Mouse (Mus musculus): Measurements from ENCODE around the gene Tmem223. TPM values are rescaled to one million over a fixed set of nuclear protein-coding genes. Genes with fewer than 3 reads are reported as not detected.
"Not testable (repeated sequence)": the region's sequence is repeated elsewhere in the genome, so short reads cannot be mapped to it uniquely, and the experiment has no call there.

Tmem223 gene
- 10.2 to 19.0 TPM (median 12.6 TPM) in 3 replicates for total RNA-seq (2017)

GRCm38 (mm10) chr19:8770567-8771270 is at the start of gene Tmem223:
Gene Tmem223 (plus strand): TSS chr19:8770996.
- peak; percentile 72 for ATAC-seq (replicated peaks; ENCODE audit: insufficient number of reproducible peaks, low FRiP score, low TSS enrichment, poor library complexity, severe bottlenecking)

DNA sequence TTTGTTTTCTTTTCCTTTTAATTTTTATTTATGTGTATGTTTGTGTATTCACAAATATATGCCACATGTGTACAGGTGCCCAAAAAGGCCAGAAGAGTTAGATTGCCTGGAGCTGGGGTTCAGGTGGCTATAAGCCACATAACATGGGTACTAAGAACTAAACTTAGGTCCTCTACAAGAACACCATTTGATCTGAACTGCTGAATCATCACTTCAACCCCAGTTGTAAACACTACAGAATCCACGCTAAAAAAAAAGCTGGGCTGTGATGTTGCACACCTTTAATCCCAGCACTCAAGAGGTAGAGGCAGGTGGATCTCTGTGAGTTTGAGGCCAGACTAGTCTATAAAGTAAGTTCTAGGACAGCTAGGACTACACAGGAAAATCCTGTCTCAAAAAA is 49.4 kb upstream of the Tmem223 start:
- no peak for ATAC-seq (replicated peaks; ENCODE audit: insufficient number of reproducible peaks, low FRiP score, low TSS enrichment, poor library complexity, severe bottlenecking)

DNA sequence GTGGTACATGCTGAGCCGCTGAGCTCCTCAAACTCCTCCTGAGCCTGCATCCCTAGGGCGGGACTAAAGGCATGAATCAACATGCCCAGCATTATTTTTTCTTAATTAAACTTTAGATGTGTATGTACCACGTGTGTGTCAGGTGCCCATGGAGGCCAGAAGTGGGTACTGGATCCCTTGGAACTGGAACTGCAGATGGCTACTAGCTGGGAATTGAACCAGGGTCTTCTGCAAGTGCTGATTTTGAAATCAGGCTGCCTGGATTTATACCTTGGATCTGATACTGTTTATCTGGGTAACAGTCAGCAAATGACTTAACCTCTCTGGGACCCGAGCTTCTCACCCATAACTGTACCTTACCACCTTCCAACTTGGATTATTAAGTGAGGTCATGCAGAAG is 48.8 kb upstream of the Tmem223 start:
- ATAC-seq (replicated peaks; ENCODE audit: insufficient number of reproducible peaks, low FRiP score, low TSS enrichment, poor library complexity, severe bottlenecking), result no peak

DNA sequence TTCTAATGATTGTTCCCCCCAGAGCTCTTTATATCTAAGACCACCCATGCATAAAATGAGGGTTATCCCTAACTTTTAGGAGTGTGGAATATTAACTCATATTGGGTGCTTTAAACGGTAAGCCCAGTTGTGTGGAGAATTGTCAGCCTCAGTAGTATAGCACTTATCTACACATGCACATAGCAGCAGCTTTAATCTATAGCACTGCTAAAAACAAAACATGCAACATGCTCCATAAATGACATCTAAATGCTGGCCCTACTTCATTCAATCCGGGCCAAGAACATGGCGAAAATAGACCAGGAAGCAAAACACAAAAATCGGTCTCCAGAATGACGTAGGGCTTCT is 48.3 kb upstream of the Tmem223 start:
- ATAC-seq (replicated peaks; ENCODE audit: insufficient number of reproducible peaks, low FRiP score, low TSS enrichment, poor library complexity, severe bottlenecking), result no peak

- ATAC-seq (replicated peaks; ENCODE audit: insufficient number of reproducible peaks, low FRiP score, low TSS enrichment, poor library complexity, severe bottlenecking), result peak; percentile 93
These were observed 47.8 kb upstream of the Tmem223 start, which contains the start of gene Slc3a2 for GRCm38 (mm10) chr19:8722907-8723573. Gene Slc3a2 (minus strand): TSS chr19:8723369.

GRCm38 (mm10) chr19:8723574-8724346 is 47.0 kb upstream of the Tmem223 start:
- no peak for ATAC-seq (replicated peaks; ENCODE audit: insufficient number of reproducible peaks, low FRiP score, low TSS enrichment, poor library complexity, severe bottlenecking)

DNA sequence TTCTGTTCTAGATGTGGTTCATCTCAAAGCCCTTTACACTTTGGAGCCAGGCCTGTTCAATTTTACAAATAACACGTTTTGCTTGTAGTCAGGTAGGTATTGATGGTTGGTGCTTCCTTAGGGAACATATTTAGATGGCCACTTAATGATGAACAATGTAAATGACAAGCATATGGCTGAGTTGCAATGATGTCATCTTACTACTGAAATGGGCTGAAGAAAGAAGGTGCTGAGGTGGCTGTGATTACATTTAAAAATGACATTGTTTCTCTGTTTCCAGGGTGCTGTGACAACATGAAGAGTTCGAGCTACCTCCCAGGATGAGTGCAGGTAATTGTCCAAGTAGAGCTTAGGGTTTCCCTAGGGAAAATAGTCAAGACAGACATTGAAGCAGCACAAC is 46.4 kb upstream of the Tmem223 start:
- no peak for ATAC-seq (replicated peaks; ENCODE audit: insufficient number of reproducible peaks, low FRiP score, low TSS enrichment, poor library complexity, severe bottlenecking)

DNA sequence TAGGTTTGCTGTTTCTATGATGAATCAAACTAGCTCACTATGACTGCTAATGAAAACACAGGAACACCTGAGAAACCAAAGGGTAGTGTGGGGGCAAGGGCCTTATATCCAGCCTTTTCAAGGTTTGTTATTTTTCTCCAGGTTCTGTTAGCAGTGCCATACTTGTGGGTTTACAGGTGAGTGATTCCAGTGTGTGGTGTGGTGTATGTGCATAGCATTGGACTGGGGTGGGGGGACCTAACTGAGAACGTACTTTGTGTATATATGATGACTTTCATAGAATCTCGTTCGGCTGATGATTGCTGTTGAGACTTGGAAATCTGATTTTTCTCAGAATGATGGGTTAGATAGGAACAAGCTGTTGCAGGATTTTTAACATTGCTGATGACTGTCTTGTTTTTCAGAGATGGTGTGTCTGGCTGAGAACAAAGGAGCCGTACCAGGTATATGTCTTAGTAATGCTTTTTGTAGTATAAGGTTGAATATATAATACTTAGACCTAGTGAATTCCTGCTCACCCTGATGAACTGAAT is 45.6 kb upstream of the Tmem223 start:
- ATAC-seq (replicated peaks; ENCODE audit: insufficient number of reproducible peaks, low FRiP score, low TSS enrichment, poor library complexity, severe bottlenecking), result no peak

DNA sequence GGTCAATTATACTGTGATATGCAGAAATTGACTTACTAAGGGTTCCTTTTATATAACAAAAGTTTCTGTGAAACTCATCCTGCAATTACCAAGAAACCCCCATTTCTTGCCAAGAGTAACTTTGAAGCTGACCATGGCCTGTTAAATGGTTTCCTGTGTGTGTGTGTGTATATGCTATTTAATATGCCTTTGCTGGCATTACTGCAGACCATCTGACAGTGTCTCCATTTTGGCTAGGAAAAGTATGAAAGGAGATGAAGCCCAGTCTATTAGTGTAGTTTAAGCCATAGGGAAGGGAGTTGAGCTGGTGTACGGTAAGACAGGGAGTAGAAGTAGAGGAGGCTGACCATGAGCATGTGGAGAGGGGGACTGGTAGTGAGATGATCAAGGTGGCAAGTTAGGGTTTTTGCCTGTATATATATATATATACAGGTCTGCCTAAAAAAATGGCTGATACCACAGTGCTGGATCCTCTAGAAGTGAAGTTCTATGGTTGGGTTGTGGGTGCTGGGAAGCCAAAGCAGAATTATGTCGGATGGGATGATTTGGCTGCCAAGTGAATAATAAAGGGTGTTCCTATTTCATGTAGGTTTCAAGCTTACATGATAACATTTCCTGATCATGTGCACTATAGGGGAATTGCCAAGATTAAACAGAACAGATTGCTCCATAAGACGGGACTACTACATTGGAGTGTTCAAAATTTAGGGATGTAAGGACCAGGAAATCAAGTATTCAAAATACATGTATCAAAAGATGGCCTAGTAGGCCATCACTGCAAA is 44.0 kb upstream of the Tmem223 start:
- ATAC-seq (replicated peaks; ENCODE audit: insufficient number of reproducible peaks, low FRiP score, low TSS enrichment, poor library complexity, severe bottlenecking), result no peak

GRCm38 (mm10) chr19:8727495-8728114 is 43.2 kb upstream of the Tmem223 start:
- no peak for ATAC-seq (replicated peaks; ENCODE audit: insufficient number of reproducible peaks, low FRiP score, low TSS enrichment, poor library complexity, severe bottlenecking)

DNA sequence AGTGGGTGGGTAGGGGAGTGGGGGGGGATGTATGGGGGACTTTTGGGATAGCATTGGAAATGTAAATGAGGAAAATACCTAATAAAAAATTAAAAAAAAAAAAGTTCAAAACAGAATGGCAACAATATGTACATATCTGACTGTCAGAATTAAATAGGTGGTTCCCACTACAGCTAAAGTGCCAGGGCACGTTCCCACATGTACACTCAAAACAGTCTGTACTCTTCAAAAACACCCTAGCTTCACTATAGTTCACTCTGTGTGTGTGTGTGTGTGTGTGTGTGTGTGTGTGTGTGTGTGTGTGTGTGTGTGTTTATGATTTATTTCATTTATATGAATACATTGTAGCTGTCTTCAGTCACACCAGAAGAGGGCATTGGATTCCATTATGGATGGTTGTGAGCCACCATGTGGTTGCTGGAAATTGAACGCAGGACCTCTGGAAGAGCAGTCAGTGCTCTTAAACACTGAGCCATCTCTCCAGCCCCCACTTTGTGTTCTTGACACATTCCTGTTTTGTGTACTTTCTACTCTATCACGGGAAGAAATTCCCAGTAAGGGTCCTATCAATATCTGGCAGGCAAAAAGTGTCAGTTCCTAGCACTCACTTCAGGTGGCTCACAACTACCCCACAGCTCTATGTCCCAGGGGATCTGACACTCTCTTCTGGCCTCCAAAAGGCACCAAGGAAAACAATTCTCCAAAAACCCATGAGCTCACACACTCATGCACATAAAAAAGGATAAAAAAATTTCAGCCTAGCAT is 42.3 kb upstream of the Tmem223 start:
- not testable (repeated sequence) for ATAC-seq (replicated peaks; ENCODE audit: insufficient number of reproducible peaks, low FRiP score, low TSS enrichment, poor library complexity, severe bottlenecking)

DNA sequence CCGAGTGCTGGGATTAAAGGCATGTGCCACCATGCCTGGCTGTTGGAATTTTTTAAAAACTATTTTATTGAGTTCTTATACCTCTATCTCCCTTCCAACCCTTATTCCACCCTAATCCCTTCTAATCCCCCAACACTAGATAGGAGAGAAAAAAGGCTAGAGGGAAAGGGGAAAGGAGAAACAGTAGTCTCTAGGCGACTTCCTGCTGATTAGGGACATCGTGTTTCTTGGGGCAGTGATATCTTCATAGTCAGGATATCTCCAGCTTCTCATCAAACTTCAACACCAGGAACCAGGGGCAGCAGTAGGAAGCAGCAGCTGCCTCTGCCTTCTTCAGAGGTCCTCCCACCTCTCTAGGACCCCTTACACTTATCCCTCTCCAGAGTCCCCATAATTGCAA is 36.5 kb upstream of the Tmem223 start:
- ATAC-seq (replicated peaks; ENCODE audit: insufficient number of reproducible peaks, low FRiP score, low TSS enrichment, poor library complexity, severe bottlenecking), result no peak

DNA sequence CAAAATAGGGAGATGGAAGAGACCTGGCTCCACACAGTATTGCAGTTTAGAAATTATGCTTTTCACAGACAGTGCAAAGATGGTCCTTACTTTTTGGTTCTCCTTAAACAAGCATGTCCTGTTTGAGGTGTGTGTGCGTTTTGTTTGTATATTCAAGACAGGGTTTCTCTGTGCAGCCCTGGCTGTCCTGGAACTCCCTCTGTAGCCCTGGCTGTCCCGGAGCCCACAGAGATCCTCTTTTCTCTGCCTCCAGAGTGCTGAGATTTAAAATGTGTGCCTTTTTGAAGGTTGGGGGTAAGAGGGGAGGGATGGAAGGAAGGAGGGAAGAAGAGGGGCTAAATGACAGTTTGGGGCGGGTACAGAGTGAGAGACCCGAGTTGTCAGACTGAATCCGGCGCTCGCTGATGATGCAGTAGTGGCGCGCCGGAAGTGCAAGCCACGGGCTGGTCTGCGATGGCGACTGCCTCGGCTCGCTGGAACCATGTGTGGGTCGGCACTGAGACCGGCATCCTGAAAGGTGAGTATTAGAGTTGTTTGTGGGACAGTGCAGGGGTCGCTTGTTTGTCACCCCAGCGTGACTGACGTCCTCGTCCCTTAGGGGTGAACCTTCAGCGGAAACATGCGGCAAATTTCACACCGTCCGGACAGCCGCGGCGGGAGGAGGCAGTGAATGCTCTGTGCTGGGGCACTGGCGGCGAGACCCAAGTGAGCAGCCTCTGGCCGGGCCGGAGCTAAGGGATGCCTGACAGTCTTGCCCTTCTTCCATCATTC is 35.2 kb upstream of the Tmem223 start, which contains the start of gene Wdr74:
Gene Wdr74, plus strand, starts transcription at position 439 of the 771 bp plus-strand sequence.
- peak; percentile 90 for ATAC-seq (replicated peaks; ENCODE audit: insufficient number of reproducible peaks, low FRiP score, low TSS enrichment, poor library complexity, severe bottlenecking)

DNA sequence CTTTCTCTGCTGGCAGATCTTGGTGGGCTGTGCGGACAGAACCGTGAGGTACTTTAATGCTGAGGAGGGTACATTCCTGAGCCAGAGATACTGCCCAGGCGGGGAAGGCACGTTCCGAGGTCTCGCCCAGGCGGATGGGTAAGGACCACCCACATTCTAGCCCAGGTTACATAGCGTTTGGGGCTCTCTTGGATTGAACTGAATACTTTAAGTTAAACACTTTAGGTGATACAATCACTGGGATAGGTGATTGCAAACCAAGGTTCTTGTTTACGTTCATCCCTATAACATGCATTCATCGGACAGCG is 34.7 kb upstream of the Tmem223 start:
- 0 out of 2 replicates have a peak, but pooled peaks have one; percentile 7 for ATAC-seq (replicated peaks; ENCODE audit: insufficient number of reproducible peaks, low FRiP score, low TSS enrichment, poor library complexity, severe bottlenecking)

DNA sequence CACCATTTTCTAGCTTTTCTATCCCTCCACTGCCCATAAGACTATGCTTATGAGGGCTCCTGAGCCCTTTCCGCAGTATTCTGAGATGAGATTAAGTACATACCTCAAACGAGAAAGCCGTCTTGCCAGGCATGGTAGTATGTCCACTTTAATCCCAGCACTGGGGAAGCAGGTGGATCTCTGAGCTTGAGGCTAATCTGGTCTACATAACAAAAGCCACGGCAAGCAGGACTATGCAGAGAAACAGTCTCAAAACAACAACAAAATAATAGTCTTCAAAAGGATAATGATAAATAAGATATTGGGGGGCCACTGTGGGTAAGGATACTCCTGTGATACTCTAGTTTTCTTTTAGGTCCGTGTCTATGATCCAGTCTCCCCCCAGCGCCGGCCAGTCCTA is 31.9 kb upstream of the Tmem223 start:
- no peak for ATAC-seq (replicated peaks; ENCODE audit: insufficient number of reproducible peaks, low FRiP score, low TSS enrichment, poor library complexity, severe bottlenecking)

- no peak for ATAC-seq (replicated peaks; ENCODE audit: insufficient number of reproducible peaks, low FRiP score, low TSS enrichment, poor library complexity, severe bottlenecking)
These were observed 31.1 kb upstream of the Tmem223 start for GRCm38 (mm10) chr19:8739646-8740045.

DNA sequence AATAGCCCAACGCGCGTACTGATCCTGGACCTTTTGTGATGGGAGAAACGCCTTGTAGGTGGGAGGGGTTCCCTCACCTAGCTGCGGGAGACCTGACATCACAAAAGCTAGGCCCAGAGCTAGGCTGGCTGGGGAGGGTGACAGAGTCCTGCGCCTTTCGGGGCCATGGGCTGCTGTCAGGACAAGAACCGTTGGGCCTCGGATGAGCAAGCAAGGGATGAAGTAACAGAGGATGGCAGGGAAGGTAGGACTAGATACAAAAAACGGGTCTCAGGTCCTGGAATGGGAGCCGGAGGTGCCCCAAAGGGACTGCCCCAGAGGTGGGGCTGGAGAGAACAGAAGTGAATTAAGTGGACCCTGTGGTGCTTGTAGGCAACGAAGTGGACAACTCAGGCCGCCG is 30.2 kb upstream of the Tmem223 start, which contains the start of gene 1700092M07Rik:
Gene 1700092M07Rik, plus strand, starts transcription at position 116 of the 400 bp plus-strand sequence.
- ATAC-seq (replicated peaks; ENCODE audit: insufficient number of reproducible peaks, low FRiP score, low TSS enrichment, poor library complexity, severe bottlenecking), result no peak

Data from monocyte, adult 5-6 weeks (primary cell).